Mouse (Mus musculus) midbrain, embryonic 11.5 days (tissue): ENCODE data around the gene Tecr. TPM values are rescaled to one million over a fixed set of nuclear protein-coding genes. Genes with fewer than 3 reads are reported as not detected.
"Not testable (repeated sequence)": the region's sequence is repeated elsewhere in the genome, so short reads cannot be mapped to it uniquely, and the experiment has no call there.

Experiments used
- ATAC-seq: fragments of 200-750 bp; cut with Nextera tagmentation; 2 replicates; pipeline ENCODE4 v1.8.0; 2017; ENCODE audit warnings: moderate TSS enrichment, moderate library complexity; ENCODE audit not compliant: low FRiP score
- DNase-seq: peaks from one replicate; pipeline ENCODE4 v3.0.0; 2015; ENCODE audit warnings: low spot score; ENCODE audit errors: missing footprints
- H3K27ac ChIP-seq: fragments of 300-500 bp; sonication (generic); 2 replicates; pipeline ENCODE4 v1.5.1; 2014; ENCODE audit warnings: low read depth, low read length
- H3K27me3 ChIP-seq: fragments of 300-500 bp; sonication (generic); 2 replicates; pipeline ENCODE4 v1.6.1; 2014; ENCODE audit warnings: mild to moderate bottlenecking, low read length, moderate library complexity, mixed read lengths; ENCODE audit not compliant: control insufficient read depth, insufficient read depth
- H3K36me3 ChIP-seq: fragments of 300-500 bp; sonication (generic); 2 replicates; pipeline ENCODE4 v1.6.1; 2014; ENCODE audit warnings: mild to moderate bottlenecking, low read length, moderate library complexity, mixed read lengths; ENCODE audit not compliant: control insufficient read depth, insufficient read depth
- H3K4me1 ChIP-seq: fragments of 300-500 bp; sonication (generic); 2 replicates; pipeline ENCODE4 v1.6.1; 2014; ENCODE audit warnings: low read length; ENCODE audit not compliant: control insufficient read depth, insufficient read depth
- H3K4me2 ChIP-seq: fragments of 300-500 bp; sonication (generic); 2 replicates; pipeline ENCODE4 v1.6.1; 2014; ENCODE audit warnings: mild to moderate bottlenecking, moderate library complexity
- H3K4me3 ChIP-seq: fragments of 300-500 bp; sonication (generic); 2 replicates; pipeline ENCODE4 v1.5.1; 2014; ENCODE audit warnings: low read depth, low read length
- H3K9ac ChIP-seq: fragments of 300-500 bp; sonication (generic); 2 replicates; pipeline ENCODE4 v1.6.1; 2014; ENCODE audit warnings: low read length
- H3K9me3 ChIP-seq: fragments of 300-500 bp; sonication (generic); 2 replicates; pipeline ENCODE4 v1.6.1; 2016; ENCODE audit warnings: low read length; ENCODE audit not compliant: control insufficient read depth
- WGBS: fragments of 180-500 bp; shearing (Covaris S2); extraction: QIAGEN DNeasy Blood & Tissue Kit; methylation state at CpG from one replicate; pipeline ENCODE4 v1.1.7; 2014; 5-methylcytosine and 5-hydroxymethylcytosine counted together
- polyA plus RNA-seq: library from polyadenylated mRNA; unstranded; fragments of >200 nt; fragmentation: Nextera tagmentation; extraction: Ambion mirVana; gene quantifications from 2 replicates; pipeline ENCODE4 v1.2.1, GENCODE M21; 2014

The Tecr gene
- polyA plus RNA-seq, 1 experiment from 2014 or later: 680 TPM

- H3K4me3 ChIP-seq: no peak overlapping the region
- no peak overlapping the region for H3K9ac ChIP-seq
- H3K36me3 ChIP-seq: peaks cover 16% of the 10 kb centered on the region
- H3K27me3 ChIP-seq: no peaks in the 10 kb centered on the region
- no peak for DNase-seq
- no peak overlapping the region for H3K4me2 ChIP-seq
- 95% methylated on average over 10 of the region's 10 CpGs for WGBS
- H3K4me1 ChIP-seq: peaks cover 13% of the 10 kb centered on the region
- H3K9me3 ChIP-seq: no peaks in the 10 kb centered on the region
- no peak for ATAC-seq
- H3K27ac ChIP-seq: no peak overlapping the region
Measured at GRCm38 (mm10) chr8:83571791-83572190, 36.0 kb downstream of the Tecr start.

GRCm38 (mm10) chr8:83571001-83571340 is 36.8 kb downstream of the Tecr start:
- Histone ChIP-seq H3K36me3 (peaks cover 16% of the 10 kb centered on the region), H3K4me1 (peaks cover 11% of the 10 kb centered on the region)
- H3K4me2 ChIP-seq, H3K27me3 ChIP-seq, H3K9me3 ChIP-seq, H3K9ac ChIP-seq, H3K27ac ChIP-seq, H3K4me3 ChIP-seq, DNase-seq, ATAC-seq: not testable (repeated sequence)
- WGBS: 86% methylated on average over 4 of the region's 7 CpGs

- Histone ChIP-seq H3K27me3 (no peaks in the 10 kb centered on the region), H3K27ac (no peak overlapping the region), H3K9me3 (no peaks in the 10 kb centered on the region), H3K9ac (no peak overlapping the region), H3K4me3 (no peak overlapping the region), H3K36me3 (peaks cover 16% of the 10 kb centered on the region), H3K4me2 (no peak overlapping the region), H3K4me1 (peaks cover 11% of the 10 kb centered on the region)
- DNase-seq (no peak), ATAC-seq (no peak)
- WGBS: 90% methylated on average over 15 of the region's 15 CpGs
Measured at GRCm38 (mm10) chr8:83570272-83571000, 37.3 kb downstream of the Tecr start.

- H3K4me3 ChIP-seq: no peak overlapping the region
- no peak overlapping the region for H3K9ac ChIP-seq
- H3K4me1 ChIP-seq: peaks cover 11% of the 10 kb centered on the region
- H3K4me2 ChIP-seq: no peak overlapping the region
- no peaks in the 10 kb centered on the region for H3K9me3 ChIP-seq
- DNase-seq: no peak
- H3K27me3 ChIP-seq: no peaks in the 10 kb centered on the region
- 87% methylated on average over 4 of the region's 4 CpGs for WGBS
- H3K36me3 ChIP-seq: peaks cover 16% of the 10 kb centered on the region
- ATAC-seq: no peak
- no peak overlapping the region for H3K27ac ChIP-seq
Measured at GRCm38 (mm10) chr8:83569165-83569564, 38.6 kb downstream of the Tecr start.

- Histone ChIP-seq H3K4me1 (peaks cover 11% of the 10 kb centered on the region), H3K36me3 (peaks cover 16% of the 10 kb centered on the region), H3K4me2 (no peak overlapping the region), H3K9me3 (no peaks in the 10 kb centered on the region), H3K4me3 (no peak overlapping the region), H3K27ac (no peak overlapping the region), H3K9ac (no peak overlapping the region), H3K27me3 (no peaks in the 10 kb centered on the region)
- no peak for DNase-seq
- no peak for ATAC-seq
- WGBS: 72% methylated on average over 5 of the region's 5 CpGs
Measured at GRCm38 (mm10) chr8:83568755-83569154, 39.0 kb downstream of the Tecr start.

- Histone ChIP-seq H3K4me1 (peaks cover 11% of the 10 kb centered on the region), H3K4me3 (no peak overlapping the region), H3K9me3 (no peaks in the 10 kb centered on the region), H3K4me2 (no peak overlapping the region), H3K27ac (no peak overlapping the region), H3K27me3 (no peaks in the 10 kb centered on the region), H3K36me3 (peaks cover 16% of the 10 kb centered on the region), H3K9ac (no peak overlapping the region)
- no peak for DNase-seq
- ATAC-seq: no peak
- 79% methylated on average over 5 of the region's 5 CpGs for WGBS
Measured at GRCm38 (mm10) chr8:83568128-83568527, 39.6 kb downstream of the Tecr start.

GRCm38 (mm10) chr8:83567668-83568067 is 40.1 kb downstream of the Tecr start:
- Histone ChIP-seq H3K27me3 (no peaks in the 10 kb centered on the region), H3K4me3 (peak overlapping the region; percentile 73), H3K4me2 (peak overlapping the region; percentile 88), H3K9ac (peak overlapping the region; percentile 79), H3K9me3 (no peaks in the 10 kb centered on the region), H3K36me3 (peaks cover 15% of the 10 kb centered on the region), H3K27ac (no peak overlapping the region), H3K4me1 (peaks cover 11% of the 10 kb centered on the region)
- 49% methylated on average over 3 of the region's 3 CpGs for WGBS
- DNase-seq (no peak), ATAC-seq (no peak)

GRCm38 (mm10) chr8:83566469-83567395 is 41.0 kb downstream of the Tecr start, which contains the start of gene Ndufb7:
Ndufb7 (plus strand) TSS chr8:83566671.
- Histone ChIP-seq H3K4me3 (peak within 1 kb of the TSS; percentile 73), H3K27me3 (no peaks in the 10 kb centered on the region), H3K4me1 (peaks cover 11% of the 10 kb centered on the region), H3K9ac (peak within 1 kb of the TSS; percentile 79), H3K27ac (peak within 1 kb of the TSS; percentile 50; the same call in 1 of the 2 replicates), H3K9me3 (no peaks in the 10 kb centered on the region), H3K36me3 (peaks cover 7% of the 10 kb centered on the region), H3K4me2 (peak within 1 kb of the TSS; percentile 88)
- DNase-seq: peak; percentile 100
- WGBS: 1% methylated on average over 48 of the region's 48 CpGs
- ATAC-seq: peak; percentile 89
